Mouse (Mus musculus) retina, postnatal 7 days (tissue): ENCODE results near the gene Sema5a.

Source experiments
- DNase-seq: peaks from one replicate; pipeline ENCODE4 v3.0.0-alpha.2; 2012; ENCODE audit warnings: low read depth, low spot score

The Sema5a gene

GRCm38 (mm10) chr15:32542746-32543145, 298.1 kb downstream of the Sema5a start:
- DNase-seq, result no peak

- no peak for DNase-seq
Measured at GRCm38 (mm10) chr15:32543181-32543580, 298.6 kb downstream of the Sema5a start.

GRCm38 (mm10) chr15:32545455-32545854, 300.8 kb downstream of the Sema5a start:
- DNase-seq, result no peak

- DNase-seq, result no peak
Measured at GRCm38 (mm10) chr15:32546746-32547145, 302.1 kb downstream of the Sema5a start.

- DNase-seq, result no peak
Measured at GRCm38 (mm10) chr15:32558925-32559324, 314.3 kb downstream of the Sema5a start.

- no peak for DNase-seq
Measured at GRCm38 (mm10) chr15:32562600-32562999, 318.0 kb downstream of the Sema5a start.

GRCm38 (mm10) chr15:32568181-32568857, 323.7 kb downstream of the Sema5a start:
- DNase-seq, result no peak

GRCm38 (mm10) chr15:32568858-32569387, 324.3 kb downstream of the Sema5a start:
- no peak for DNase-seq

- DNase-seq, result no peak
Measured at GRCm38 (mm10) chr15:32574327-32574726, 329.7 kb downstream of the Sema5a start.

GRCm38 (mm10) chr15:32575212-32575611, 330.6 kb downstream of the Sema5a start:
- DNase-seq, result no peak

- no peak for DNase-seq
Measured at GRCm38 (mm10) chr15:32579351-32579750, 334.7 kb downstream of the Sema5a start.

GRCm38 (mm10) chr15:32590641-32591040, 346.0 kb downstream of the Sema5a start:
- no peak for DNase-seq

- DNase-seq, result no peak
Measured at GRCm38 (mm10) chr15:32593746-32594145, 349.1 kb downstream of the Sema5a start.

GRCm38 (mm10) chr15:32596574-32596973, 352.0 kb downstream of the Sema5a start:
- no peak for DNase-seq

GRCm38 (mm10) chr15:32597189-32597588, 352.6 kb downstream of the Sema5a start:
- no peak for DNase-seq

- no peak for DNase-seq
Measured at GRCm38 (mm10) chr15:32607236-32607635, 362.6 kb downstream of the Sema5a start.

- DNase-seq, result no peak
Measured at GRCm38 (mm10) chr15:32610776-32611175, 366.2 kb downstream of the Sema5a start.

- DNase-seq, result no peak
Measured at GRCm38 (mm10) chr15:32611201-32611600, 366.6 kb downstream of the Sema5a start.

- no peak for DNase-seq
Measured at GRCm38 (mm10) chr15:32613718-32614117, 369.1 kb downstream of the Sema5a start.

- no peak for DNase-seq
Measured at GRCm38 (mm10) chr15:32615773-32616172, 371.2 kb downstream of the Sema5a start.

GRCm38 (mm10) chr15:32619199-32619598, 374.6 kb downstream of the Sema5a start:
- DNase-seq, result no peak

- no peak for DNase-seq
Measured at GRCm38 (mm10) chr15:32623037-32623739, 378.6 kb downstream of the Sema5a start.

GRCm38 (mm10) chr15:32624106-32624505, 379.5 kb downstream of the Sema5a start:
- DNase-seq, result no peak
